Mouse (Mus musculus) testis, adult 2 months (tissue): ENCODE measurements at regions not wholly inside any gene's neighbourhood (a gene's known extent, or its start where the extent isn't known, plus 50 kb on each side); places are given as distances from the start of the nearest gene placed in this dataset.

ENCODE experiments used
- H3K27ac ChIP-seq: fragments of 200-500 bp; 2 replicates; pipeline ENCODE4 v1.5.1; 2012; ENCODE audit warnings: low read depth, low read length; ENCODE audit not compliant: control insufficient read depth, insufficient read depth
- H3K27me3 ChIP-seq: fragments of 200-500 bp; 2 replicates; pipeline ENCODE4 v1.6.1; 2012; ENCODE audit warnings: mild to moderate bottlenecking, low read length, moderate library complexity; ENCODE audit not compliant: control insufficient read depth, insufficient read depth
- H3K36me3 ChIP-seq: fragments of 200-500 bp; 2 replicates; pipeline ENCODE4 v1.6.1; 2012; ENCODE audit warnings: mild to moderate bottlenecking, low read length; ENCODE audit not compliant: control insufficient read depth, insufficient read depth
- H3K4me1 ChIP-seq: fragments of 200-500 bp; 2 replicates; pipeline ENCODE4 v1.6.1; 2012; ENCODE audit warnings: low read length; ENCODE audit not compliant: control insufficient read depth, insufficient read depth
- H3K4me3 ChIP-seq: fragments of 200-500 bp; 2 replicates; pipeline ENCODE4 v1.5.1; 2012; ENCODE audit warnings: low read depth, mild to moderate bottlenecking, low read length, moderate library complexity, mixed read lengths; ENCODE audit not compliant: control insufficient read depth
- CTCF ChIP-seq: fragments of 200-500 bp; IDR thresholded peaks from 2 replicates; pipeline ENCODE4 v1.5.1; 2012; ENCODE audit warnings: low read depth, mild to moderate bottlenecking, inconsistent platforms, low read length, moderate library complexity; ENCODE audit not compliant: control insufficient read depth, insufficient read depth, insufficient replicate concordance
- POLR2A ChIP-seq: fragments of 200-500 bp; IDR thresholded peaks from 2 replicates; pipeline ENCODE4 v1.6.1; 2012; ENCODE audit warnings: low read depth, mild to moderate bottlenecking, inconsistent platforms, low read length, moderate library complexity; ENCODE audit not compliant: control insufficient read depth

DNA sequence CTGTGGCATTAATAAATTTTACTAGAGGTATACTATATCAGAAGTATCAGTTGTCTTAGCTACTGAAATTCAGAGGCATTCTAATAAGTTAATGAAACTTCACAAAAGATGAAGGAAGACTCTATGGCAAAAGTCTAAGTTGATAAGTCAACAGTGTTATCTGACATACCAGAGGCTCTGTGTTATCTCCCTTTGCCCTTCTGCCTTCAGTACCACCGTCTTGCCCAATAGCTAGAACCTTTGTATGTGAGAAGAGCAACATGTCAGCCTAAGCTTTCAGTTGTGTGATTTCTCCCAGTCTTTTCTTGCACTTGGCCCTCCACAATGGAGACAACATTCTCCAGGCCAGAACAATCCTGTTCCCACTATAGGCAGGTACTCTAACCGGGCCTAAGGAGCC, 253.0 kb upstream of the Sstr1 start:
- Histone ChIP-seq H3K27me3 (no peaks in the 10 kb centered on the region), H3K4me3 (no peak overlapping the region), H3K36me3 (no peaks in the 10 kb centered on the region), H3K27ac (no peak overlapping the region), H3K4me1 (peaks cover 2% of the 10 kb centered on the region; the same call in 1 of the 2 replicates)
- TF ChIP-seq POLR2A (no peak), CTCF (no peak)

DNA sequence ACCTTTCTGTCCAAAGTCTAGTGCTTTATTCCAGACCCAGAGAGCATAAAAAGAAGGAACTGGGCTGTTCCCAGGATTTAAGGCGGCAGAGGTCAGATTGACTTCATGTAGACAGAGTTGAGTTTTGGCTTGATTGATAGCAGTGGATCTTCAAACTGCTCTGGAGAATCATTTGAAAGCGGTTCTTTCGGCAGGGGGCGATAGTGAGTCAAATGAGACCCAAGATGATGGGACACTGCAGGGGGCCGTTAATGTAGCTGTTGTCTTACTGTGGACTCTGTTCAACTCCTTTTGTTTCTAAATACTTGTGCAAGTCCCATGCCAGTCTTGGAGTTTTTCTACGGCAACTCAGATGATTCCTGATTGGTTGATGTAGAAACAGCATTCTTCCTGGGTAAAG, 251.4 kb upstream of the Sstr1 start:
- Histone ChIP-seq H3K27ac (no peak overlapping the region), H3K4me1 (peaks cover 2% of the 10 kb centered on the region; the same call in 1 of the 2 replicates), H3K27me3 (no peaks in the 10 kb centered on the region), H3K4me3 (no peak overlapping the region), H3K36me3 (no peaks in the 10 kb centered on the region)
- no peak for TF ChIP-seq POLR2A
- TF ChIP-seq CTCF, result peak; percentile 25; the same call in 1 of the 2 replicates

DNA sequence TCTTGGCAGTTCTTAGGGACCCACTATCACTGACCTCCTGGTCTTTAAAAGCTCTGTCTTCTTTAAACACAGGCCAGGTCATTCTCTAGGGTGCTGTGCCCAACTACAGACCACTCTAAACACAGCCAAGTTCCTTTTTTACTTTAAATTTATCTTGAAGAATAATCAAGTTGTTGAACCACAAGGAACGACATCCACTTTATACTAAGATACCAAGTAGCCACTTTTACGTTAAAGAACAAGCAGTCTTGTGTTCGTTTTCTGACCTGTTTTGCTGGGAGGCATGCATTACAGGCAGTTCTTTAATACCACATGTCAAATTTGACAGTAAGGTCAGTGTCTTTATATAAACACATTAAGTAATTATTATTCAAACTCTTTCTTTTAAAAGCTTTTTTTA, 242.4 kb upstream of the Sstr1 start:
- no peak for TF ChIP-seq CTCF
- TF ChIP-seq POLR2A, result no peak
- no peak overlapping the region for H3K4me3 ChIP-seq
- H3K27me3 ChIP-seq, result no peaks in the 10 kb centered on the region
- H3K27ac ChIP-seq, result no peak overlapping the region
- H3K4me1 ChIP-seq, result no peaks in the 10 kb centered on the region
- no peaks in the 10 kb centered on the region for H3K36me3 ChIP-seq

DNA sequence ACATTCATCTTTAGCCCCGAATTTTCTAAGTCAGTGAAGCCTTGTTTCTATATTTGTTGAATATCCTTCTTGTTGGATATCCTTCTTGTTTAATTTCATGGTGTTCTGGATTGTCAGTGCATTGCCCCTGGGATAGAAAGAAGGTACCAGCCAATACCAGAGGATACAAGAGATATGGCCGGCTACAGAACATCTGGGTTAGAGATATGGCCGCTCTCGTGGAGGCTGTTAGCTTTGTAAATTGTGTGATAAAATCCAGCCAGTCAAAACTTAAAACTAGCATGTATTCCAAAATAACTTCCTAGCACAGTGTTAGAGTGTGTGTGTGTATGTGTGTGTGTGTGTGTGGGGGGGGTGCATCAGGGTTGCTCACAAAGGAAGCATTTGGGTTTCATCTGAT, 241.4 kb upstream of the Sstr1 start:
- TF ChIP-seq POLR2A (no peak), CTCF (no peak)
- Histone ChIP-seq H3K4me3 (no peak overlapping the region), H3K4me1 (no peaks in the 10 kb centered on the region), H3K27me3 (no peaks in the 10 kb centered on the region), H3K36me3 (no peaks in the 10 kb centered on the region), H3K27ac (no peak overlapping the region)

DNA sequence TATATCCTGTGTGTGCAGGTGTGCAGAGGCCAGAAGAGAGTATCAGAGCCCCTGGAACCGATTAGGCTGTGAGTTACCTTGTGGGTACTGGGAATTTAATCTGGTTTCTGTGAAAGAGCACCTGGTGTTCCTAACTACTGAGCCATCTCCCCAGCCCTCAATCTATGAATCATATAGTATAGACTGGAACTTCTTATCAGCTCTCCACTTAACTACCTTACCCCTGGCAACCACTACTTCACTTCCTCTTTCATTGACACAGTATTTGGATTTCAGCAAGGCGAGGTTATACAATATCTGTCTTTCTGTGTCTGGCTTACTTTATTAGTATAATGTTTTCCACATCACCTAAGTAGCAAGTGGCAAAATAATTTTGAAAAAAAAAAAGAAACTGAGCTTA, 239.1 kb upstream of the Sstr1 start:
- no peaks in the 10 kb centered on the region for H3K36me3 ChIP-seq
- no peak overlapping the region for H3K27ac ChIP-seq
- H3K4me1 ChIP-seq, result no peaks in the 10 kb centered on the region
- no peak overlapping the region for H3K4me3 ChIP-seq
- TF ChIP-seq POLR2A (no peak), CTCF (no peak)
- H3K27me3 ChIP-seq, result no peaks in the 10 kb centered on the region
